Mouse (Mus musculus): ENCODE data around the gene Slc18a2. TPM values are rescaled to one million over a fixed set of nuclear protein-coding genes. Genes with fewer than 3 reads are reported as not detected.
A peak's percentile ranks its signal among the peaks of the same experiment; 100 is the strongest.

Gene Slc18a2
- 0.93 and 1.0 TPM in 2 replicates for polyA plus RNA-seq (2012; rRNA removed)

DNA sequence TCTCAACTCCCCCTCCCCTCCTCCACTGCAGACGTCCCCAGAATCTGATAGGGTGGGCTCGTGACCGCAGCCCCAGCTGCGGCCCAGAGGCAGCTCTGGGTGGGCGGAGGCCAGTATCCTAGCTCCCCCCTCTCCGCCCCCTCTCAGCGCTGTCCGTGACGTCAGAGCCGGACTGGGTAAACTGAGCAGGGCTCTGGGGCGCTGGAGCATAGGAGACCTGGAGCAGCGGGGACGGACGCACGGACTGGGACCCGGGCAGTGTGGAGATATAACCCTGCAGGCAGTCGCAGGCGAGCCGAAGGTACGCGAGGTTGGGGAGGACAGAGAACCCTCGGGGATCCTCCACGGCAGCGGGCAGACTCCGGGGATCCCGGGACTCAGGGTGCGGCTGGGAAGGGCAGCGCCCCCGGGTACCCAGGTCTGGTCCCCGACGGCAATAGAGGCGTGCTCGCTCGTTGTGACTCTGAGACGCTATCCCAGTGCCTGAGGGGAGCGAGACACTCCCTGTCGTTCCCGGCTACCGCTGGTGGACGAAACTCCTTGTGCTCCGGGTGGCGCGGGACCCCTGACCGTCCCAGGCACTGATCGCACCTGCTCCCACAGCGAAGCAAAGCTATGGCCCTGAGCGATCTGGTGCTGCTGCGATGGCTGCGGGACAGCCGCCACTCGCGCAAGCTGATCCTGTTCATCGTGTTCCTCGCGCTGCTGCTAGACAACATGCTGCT, at the start of gene Slc18a2:
Gene Slc18a2 (plus strand): TSS at position 179 of the 725 bp plus-strand sequence.
- Histone ChIP-seq H3K27ac (ENCODE audit: control insufficient read depth, insufficient read depth, low read length) (no peak within 1 kb of the TSS), H3K4me3 (ENCODE audit: control insufficient read depth, insufficient read depth, low read length) (peak within 1 kb of the TSS; percentile 29), H3K27me3 (ENCODE audit: control insufficient read depth, insufficient read depth, low read length) (no peaks in the 10 kb centered on the region; the same call in 1 of the 2 replicates), H3K4me1 (replicated peaks; ENCODE audit: control insufficient read depth, insufficient read depth, low read length) (peaks cover 15% of the 10 kb centered on the region), H3K36me3 (ENCODE audit: control insufficient read depth, insufficient read depth, low read length) (no peaks in the 10 kb centered on the region)
- DNase-seq, result peak; percentile 60
- 2% methylated on average over 55 of the region's 55 CpGs for WGBS
- TF ChIP-seq CTCF (IDR thresholded peaks at IDR 0.05; ENCODE audit: borderline replicate concordance, control insufficient read depth, extremely low read depth, insufficient read depth, low read length, poor library complexity), result no peak
- no peak for TF ChIP-seq POLR2A (IDR thresholded peaks at IDR 0.05; ENCODE audit: control insufficient read depth, extremely low read depth, insufficient read depth, low read length, poor library complexity)

DNA sequence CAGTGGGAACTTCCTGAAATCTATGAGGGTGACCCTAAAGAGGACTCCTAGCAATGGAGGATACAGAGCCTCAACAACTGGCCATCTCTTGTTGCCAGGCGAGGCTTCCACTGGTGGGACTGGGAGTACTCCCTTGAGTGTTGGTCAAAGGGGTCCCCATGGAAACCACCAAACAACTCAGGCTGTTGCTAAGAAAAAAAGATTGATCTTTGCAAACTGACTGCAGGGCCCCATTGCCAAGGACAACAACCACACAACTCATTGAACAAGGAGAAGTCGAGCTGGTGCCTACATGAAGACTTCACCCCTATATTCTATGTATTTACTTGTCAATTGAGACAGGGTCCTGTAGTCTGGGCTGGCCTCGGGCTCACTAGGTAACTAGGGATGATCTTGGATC, 43.8 kb upstream of the Slc18a2 start:
- H3K4me3 ChIP-seq (ENCODE audit: control insufficient read depth, insufficient read depth, low read length), result no peak overlapping the region
- no peaks in the 10 kb centered on the region for H3K4me1 ChIP-seq (replicated peaks; ENCODE audit: control insufficient read depth, insufficient read depth, low read length)

DNA sequence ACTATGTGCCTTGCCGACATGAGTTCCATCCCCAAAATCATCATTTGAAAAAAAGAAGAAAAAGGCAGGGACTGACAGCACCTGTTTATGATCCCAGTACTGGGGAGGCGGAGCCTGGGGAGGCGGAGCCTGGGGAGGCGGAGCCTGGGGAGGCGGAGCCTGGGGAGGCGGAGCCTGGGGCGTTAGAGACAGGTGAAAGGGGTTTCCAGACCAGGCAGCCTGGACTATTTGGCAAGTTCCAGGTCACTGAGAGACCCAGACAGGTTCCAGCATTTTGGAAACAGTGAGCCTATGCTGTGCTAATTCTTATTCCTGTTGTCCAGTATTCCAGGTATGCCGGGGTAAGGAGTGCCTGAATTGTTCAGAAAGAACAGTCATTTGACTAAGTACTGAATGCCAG, 41.7 kb upstream of the Slc18a2 start, which contains the start of gene Kcnk18:
Gene Kcnk18 (plus strand): TSS at position 224 of the 400 bp plus-strand sequence.
- Histone ChIP-seq H3K36me3 (ENCODE audit: control insufficient read depth, insufficient read depth, low read length) (no peaks in the 10 kb centered on the region), H3K27me3 (ENCODE audit: control insufficient read depth, insufficient read depth, low read length) (no peaks in the 10 kb centered on the region), H3K4me3 (ENCODE audit: control insufficient read depth, insufficient read depth, low read length) (no peak within 1 kb of the TSS), H3K4me1 (replicated peaks; ENCODE audit: control insufficient read depth, insufficient read depth, low read length) (no peaks in the 10 kb centered on the region), H3K27ac (ENCODE audit: control insufficient read depth, insufficient read depth, low read length) (no peak within 1 kb of the TSS)
- no peak for DNase-seq
- WGBS, result 88% methylated on average over 8 of the region's 8 CpGs
- no peak for TF ChIP-seq POLR2A (IDR thresholded peaks at IDR 0.05; ENCODE audit: control insufficient read depth, extremely low read depth, insufficient read depth, low read length, poor library complexity)
- no peak for TF ChIP-seq CTCF (IDR thresholded peaks at IDR 0.05; ENCODE audit: borderline replicate concordance, control insufficient read depth, extremely low read depth, insufficient read depth, low read length, poor library complexity)

More for the DNA sequence above, 43.8 kb upstream of the Slc18a2 start:
- Histone ChIP-seq H3K27me3 (ENCODE audit: control insufficient read depth, insufficient read depth, low read length) (no peaks in the 10 kb centered on the region), H3K36me3 (ENCODE audit: control insufficient read depth, insufficient read depth, low read length) (no peaks in the 10 kb centered on the region), H3K27ac (ENCODE audit: control insufficient read depth, insufficient read depth, low read length) (no peak overlapping the region)
- TF ChIP-seq CTCF (IDR thresholded peaks at IDR 0.05; ENCODE audit: borderline replicate concordance, control insufficient read depth, extremely low read depth, insufficient read depth, low read length, poor library complexity) (no peak), POLR2A (IDR thresholded peaks at IDR 0.05; ENCODE audit: control insufficient read depth, extremely low read depth, insufficient read depth, low read length, poor library complexity) (no peak)
- 96% methylated on average over 3 of the region's 3 CpGs for WGBS
- no peak for DNase-seq

DNA sequence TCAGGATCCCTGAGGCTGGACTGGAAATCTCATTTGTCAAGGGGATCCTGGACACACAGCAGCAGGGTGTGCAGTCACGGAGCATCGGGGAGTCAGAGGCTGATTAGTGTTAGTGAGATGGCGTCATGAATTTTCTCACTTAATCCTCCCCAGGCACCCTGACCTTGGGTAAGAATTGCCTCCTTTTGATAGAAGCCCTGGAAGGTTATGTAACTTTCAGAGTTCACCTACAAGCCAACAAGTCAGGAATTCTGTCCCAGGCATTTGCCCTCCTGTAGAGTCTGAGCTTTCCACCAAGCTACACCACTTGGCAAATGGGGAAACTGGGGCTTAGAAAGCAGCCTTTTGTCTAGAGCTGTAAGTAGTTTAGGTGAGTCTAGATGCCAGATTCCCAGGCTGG, 39.6 kb upstream of the Slc18a2 start:
- Histone ChIP-seq H3K27ac (ENCODE audit: control insufficient read depth, insufficient read depth, low read length) (no peak overlapping the region), H3K4me1 (replicated peaks; ENCODE audit: control insufficient read depth, insufficient read depth, low read length) (no peaks in the 10 kb centered on the region), H3K36me3 (ENCODE audit: control insufficient read depth, insufficient read depth, low read length) (no peaks in the 10 kb centered on the region), H3K4me3 (ENCODE audit: control insufficient read depth, insufficient read depth, low read length) (no peak overlapping the region), H3K27me3 (ENCODE audit: control insufficient read depth, insufficient read depth, low read length) (no peaks in the 10 kb centered on the region)
- WGBS, result 78% methylated on average over 3 of the region's 3 CpGs
- no peak for DNase-seq
- TF ChIP-seq POLR2A (IDR thresholded peaks at IDR 0.05; ENCODE audit: control insufficient read depth, extremely low read depth, insufficient read depth, low read length, poor library complexity) (no peak), CTCF (IDR thresholded peaks at IDR 0.05; ENCODE audit: borderline replicate concordance, control insufficient read depth, extremely low read depth, insufficient read depth, low read length, poor library complexity) (no peak)

DNA sequence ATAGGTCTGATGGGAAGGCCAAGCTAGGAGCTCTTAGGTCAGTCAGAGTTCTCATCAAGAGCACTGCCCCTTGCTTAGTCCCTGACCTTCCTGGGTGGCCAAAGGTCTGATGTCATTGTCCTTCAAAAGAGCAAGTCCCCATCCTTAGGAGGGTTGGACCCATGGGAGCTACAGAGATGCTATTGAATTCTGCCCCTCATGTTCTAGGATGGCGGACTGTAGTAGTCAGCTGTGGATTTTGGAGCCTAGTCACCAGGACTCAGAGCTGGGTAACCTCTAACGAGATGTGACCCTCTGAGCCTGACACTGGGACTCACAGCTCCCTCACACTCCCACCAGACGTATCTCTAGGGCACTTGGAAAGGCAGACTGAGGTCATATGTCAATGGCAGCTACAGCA, 32.3 kb upstream of the Slc18a2 start:
- TF ChIP-seq POLR2A (IDR thresholded peaks at IDR 0.05; ENCODE audit: control insufficient read depth, extremely low read depth, insufficient read depth, low read length, poor library complexity) (no peak), CTCF (IDR thresholded peaks at IDR 0.05; ENCODE audit: borderline replicate concordance, control insufficient read depth, extremely low read depth, insufficient read depth, low read length, poor library complexity) (no peak)
- no peak overlapping the region for H3K27ac ChIP-seq (ENCODE audit: control insufficient read depth, insufficient read depth, low read length)
- H3K4me3 ChIP-seq (ENCODE audit: control insufficient read depth, insufficient read depth, low read length), result no peak overlapping the region
- no peak for DNase-seq
- no peaks in the 10 kb centered on the region for H3K36me3 ChIP-seq (ENCODE audit: control insufficient read depth, insufficient read depth, low read length)
- H3K27me3 ChIP-seq (ENCODE audit: control insufficient read depth, insufficient read depth, low read length), result no peaks in the 10 kb centered on the region
- no peaks in the 10 kb centered on the region for H3K4me1 ChIP-seq (replicated peaks; ENCODE audit: control insufficient read depth, insufficient read depth, low read length)
- 82% methylated on average over 3 of the region's 3 CpGs for WGBS

DNA sequence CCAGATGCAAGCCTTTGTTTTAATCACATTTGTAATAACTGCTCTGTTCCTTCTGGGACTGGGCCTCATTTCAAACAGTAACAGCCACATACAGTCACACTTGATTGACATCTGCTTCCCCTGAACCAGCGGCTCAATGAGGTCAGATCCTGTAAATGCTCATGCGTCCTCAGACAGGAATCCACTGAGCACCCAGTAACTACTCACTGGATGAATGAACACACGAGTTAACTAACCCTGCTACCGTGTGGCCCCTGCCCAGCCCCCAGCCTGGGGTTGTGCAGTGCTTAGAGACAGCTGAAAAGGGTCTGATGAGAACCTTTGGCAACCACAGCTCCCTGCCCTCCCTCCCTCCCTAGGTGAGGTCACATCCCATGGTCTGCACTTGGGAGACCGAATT, 27.9 kb upstream of the Slc18a2 start:
- Histone ChIP-seq H3K36me3 (ENCODE audit: control insufficient read depth, insufficient read depth, low read length) (no peaks in the 10 kb centered on the region), H3K4me3 (ENCODE audit: control insufficient read depth, insufficient read depth, low read length) (no peak overlapping the region), H3K27ac (ENCODE audit: control insufficient read depth, insufficient read depth, low read length) (no peak overlapping the region), H3K27me3 (ENCODE audit: control insufficient read depth, insufficient read depth, low read length) (no peaks in the 10 kb centered on the region), H3K4me1 (replicated peaks; ENCODE audit: control insufficient read depth, insufficient read depth, low read length) (no peaks in the 10 kb centered on the region)
- WGBS, result 64% methylated on average over 5 of the region's 5 CpGs
- TF ChIP-seq POLR2A (IDR thresholded peaks at IDR 0.05; ENCODE audit: control insufficient read depth, extremely low read depth, insufficient read depth, low read length, poor library complexity), result no peak
- no peak for TF ChIP-seq CTCF (IDR thresholded peaks at IDR 0.05; ENCODE audit: borderline replicate concordance, control insufficient read depth, extremely low read depth, insufficient read depth, low read length, poor library complexity)
- no peak for DNase-seq
